Mouse (Mus musculus) kidney, postnatal 0 days (tissue): Measurements from ENCODE around the gene Ikzf1. TPM values are rescaled to one million over a fixed set of nuclear protein-coding genes. Genes with fewer than 3 reads are reported as not detected.
A peak's percentile ranks its signal among the peaks of the same experiment; 100 is the strongest.

Experiments
- ATAC-seq: fragments of 200-750 bp; cut with Nextera tagmentation; replicated peaks from 2 replicates; pipeline ENCODE4 v1.8.0; 2017; ENCODE audit warnings: low read depth, moderate number of reproducible peaks, moderate TSS enrichment, moderate library complexity; ENCODE audit not compliant: low FRiP score
- DNase-seq: peaks from one replicate; pipeline ENCODE4 v3.0.0-alpha.2; 2016; ENCODE audit warnings: low spot score
- H3K27ac ChIP-seq: fragments of 300-500 bp; sonication (generic); 2 replicates; pipeline ENCODE4 v1.5.1; 2014; ENCODE audit warnings: mild to moderate bottlenecking
- H3K27me3 ChIP-seq: fragments of 300-500 bp; sonication (generic); 2 replicates; pipeline ENCODE4 v1.6.1; 2014; ENCODE audit warnings: low read length, mixed read lengths; ENCODE audit not compliant: insufficient read depth
- H3K36me3 ChIP-seq: fragments of 300-500 bp; sonication (generic); 2 replicates; pipeline ENCODE4 v1.6.1; 2014; ENCODE audit warnings: low read length, mixed read lengths; ENCODE audit not compliant: insufficient read depth
- H3K4me1 ChIP-seq: fragments of 300-500 bp; sonication (generic); replicated peaks from 2 replicates; pipeline ENCODE4 v1.6.1; 2014; ENCODE audit warnings: antibody characterized with exemption, low read length, mixed read lengths; ENCODE audit not compliant: insufficient read depth
- H3K4me2 ChIP-seq: fragments of 300-500 bp; sonication (generic); 2 replicates; pipeline ENCODE4 v1.6.1; 2014; ENCODE audit warnings: mild to moderate bottlenecking, low read length, moderate library complexity, mixed read lengths
- H3K4me3 ChIP-seq: fragments of 300-500 bp; sonication (generic); replicated peaks from 2 replicates; pipeline ENCODE4 v1.5.1; 2014; ENCODE audit warnings: low read depth, low read length
- H3K9ac ChIP-seq: fragments of 300-500 bp; sonication (generic); 2 replicates; pipeline ENCODE4 v1.6.1; 2014; ENCODE audit warnings: low read depth, low read length
- H3K9me3 ChIP-seq: fragments of 300-500 bp; sonication (generic); replicated peaks from 2 replicates; pipeline ENCODE4 v1.6.1; 2016; ENCODE audit warnings: low read length, inconsistent platforms, mixed read lengths
- CTCF ChIP-seq: IDR thresholded peaks from 2 replicates; pipeline ENCODE4 v1.5.1; 2016; ENCODE audit warnings: antibody characterized with exemption, low read depth, mild to moderate bottlenecking, moderate library complexity
- WGBS: fragments of 180-500 bp; shearing (Covaris S2); extraction: QIAGEN DNeasy Blood & Tissue Kit; methylation state at CpG from one replicate; pipeline ENCODE4 v1.1.7; 2014; 5-methylcytosine and 5-hydroxymethylcytosine counted together
- polyA plus RNA-seq: library from polyadenylated mRNA; unstranded; fragments of >200 nt; fragmentation: Nextera tagmentation; extraction: Ambion mirVana; gene quantifications from 2 replicates; pipeline ENCODE4 v1.2.1, GENCODE M21; 2015

The Ikzf1 gene
- polyA plus RNA-seq, 1 experiment from 2014 or later, result 0.63 TPM

DNA sequence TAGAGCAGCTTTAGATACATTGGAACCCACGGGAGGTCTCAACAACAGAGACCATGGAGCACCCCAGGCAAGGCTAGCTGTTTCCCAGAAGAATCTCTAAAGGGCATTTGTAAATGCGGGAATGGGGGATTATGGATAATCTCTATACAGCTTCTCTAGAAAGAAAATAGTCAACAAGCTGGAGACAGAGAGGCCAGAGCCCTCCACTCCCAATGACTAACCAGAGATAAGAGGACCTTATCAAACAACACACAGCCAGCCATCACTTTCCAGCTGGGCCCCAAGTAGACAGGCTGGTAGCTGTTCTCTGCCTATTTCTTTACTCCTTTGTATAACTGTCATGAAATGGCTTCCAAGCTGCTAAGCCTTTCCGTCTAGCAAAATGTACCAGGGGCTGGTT is 130.9 kb downstream of the Ikzf1 start:
- Histone ChIP-seq H3K36me3 (no peaks in the 10 kb centered on the region), H3K9ac (no peak overlapping the region), H3K9me3 (no peaks in the 10 kb centered on the region), H3K27me3 (no peaks in the 10 kb centered on the region), H3K4me1 (0 out of 2 replicates have a peak, but pooled peaks cover 3% of the 10 kb centered on the region), H3K27ac (no peak overlapping the region), H3K4me3 (no peak overlapping the region), H3K4me2 (no peak overlapping the region)
- TF ChIP-seq CTCF, result no peak
- WGBS, result 83% methylated on average over 3 of the region's 3 CpGs
- ATAC-seq (no peak), DNase-seq (no peak)

DNA sequence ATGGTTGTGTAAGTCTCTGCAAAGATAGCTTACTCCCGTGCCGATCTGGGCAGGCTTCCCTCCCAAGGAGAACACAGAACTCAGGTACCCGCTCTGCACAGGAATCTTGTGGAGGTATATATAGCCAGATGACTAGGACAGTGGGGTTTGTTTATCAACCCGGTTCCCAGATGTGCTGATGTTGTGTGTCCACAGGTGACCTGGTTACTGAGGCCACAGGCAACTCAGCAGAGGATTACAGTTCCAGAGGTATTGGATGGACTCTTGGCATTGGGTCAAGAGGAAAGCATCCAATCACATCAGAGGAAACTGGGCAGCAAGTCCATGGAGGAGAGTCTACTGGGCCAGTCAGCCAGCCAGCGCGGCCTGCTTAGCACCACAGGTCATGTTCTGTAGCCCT is 134.0 kb downstream of the Ikzf1 start:
- Histone ChIP-seq H3K4me2 (no peak overlapping the region), H3K9ac (no peak overlapping the region), H3K27ac (no peak overlapping the region), H3K9me3 (no peaks in the 10 kb centered on the region), H3K27me3 (no peaks in the 10 kb centered on the region), H3K4me3 (no peak overlapping the region), H3K4me1 (peaks cover 22% of the 10 kb centered on the region), H3K36me3 (no peaks in the 10 kb centered on the region)
- ATAC-seq (no peak), DNase-seq (no peak)
- WGBS, result 75% methylated on average over 6 of the region's 6 CpGs
- no peak for TF ChIP-seq CTCF

DNA sequence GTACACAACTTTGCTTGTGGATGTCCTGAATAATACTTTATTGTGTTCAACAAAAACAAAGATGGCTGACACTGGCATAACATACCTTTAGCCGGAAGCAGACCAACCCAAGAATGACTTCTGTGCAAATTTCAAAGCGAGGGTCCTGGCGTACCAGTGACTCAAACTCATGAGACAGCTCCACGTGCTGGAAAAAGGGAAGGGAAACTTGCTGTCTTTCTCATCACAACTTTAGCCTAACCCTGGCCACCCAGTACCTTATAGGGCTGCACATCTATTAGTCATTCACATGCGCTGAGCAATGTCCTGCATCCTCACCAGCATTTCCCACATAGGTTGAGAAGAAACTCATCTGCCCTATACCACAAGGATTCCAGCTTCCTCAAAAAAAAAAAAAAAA is 134.4 kb downstream of the Ikzf1 start:
- no peak overlapping the region for H3K9ac ChIP-seq
- WGBS, result 91% methylated on average over 5 of the region's 5 CpGs
- no peak for TF ChIP-seq CTCF
- no peak overlapping the region for H3K4me3 ChIP-seq
- no peak overlapping the region for H3K27ac ChIP-seq
- peaks cover 22% of the 10 kb centered on the region for H3K4me1 ChIP-seq
- H3K4me2 ChIP-seq, result no peak overlapping the region
- ATAC-seq (no peak), DNase-seq (no peak)
- no peaks in the 10 kb centered on the region for H3K9me3 ChIP-seq
- no peaks in the 10 kb centered on the region for H3K36me3 ChIP-seq
- H3K27me3 ChIP-seq, result no peaks in the 10 kb centered on the region

DNA sequence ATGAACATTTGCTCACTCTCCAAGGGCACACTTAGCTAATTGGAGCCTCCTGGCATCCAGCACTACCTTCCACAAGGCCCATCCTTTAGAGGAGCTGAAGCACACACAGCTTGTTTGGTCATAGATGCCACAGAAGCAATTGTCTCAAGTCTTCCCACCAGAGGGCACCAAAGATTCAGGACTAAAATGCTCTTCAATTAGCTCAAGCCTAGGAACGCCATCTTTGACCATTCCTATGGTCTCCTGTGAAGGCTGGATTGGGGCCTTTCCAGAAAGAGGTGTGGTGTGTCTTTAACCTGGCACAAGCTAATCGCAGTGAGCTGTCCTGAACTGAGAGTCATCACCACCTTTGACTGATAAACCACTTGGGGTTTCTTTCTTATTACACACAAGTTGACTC is 135.4 kb downstream of the Ikzf1 start:
- H3K9ac ChIP-seq, result no peak overlapping the region
- no peaks in the 10 kb centered on the region for H3K27me3 ChIP-seq
- no peaks in the 10 kb centered on the region for H3K36me3 ChIP-seq
- H3K4me2 ChIP-seq, result no peak overlapping the region
- H3K9me3 ChIP-seq, result no peaks in the 10 kb centered on the region
- TF ChIP-seq CTCF, result peak; percentile 96
- DNase-seq (peak; percentile 96), ATAC-seq (peak; percentile 51; the same call in 1 of the 2 replicates)
- peaks cover 22% of the 10 kb centered on the region for H3K4me1 ChIP-seq
- H3K27ac ChIP-seq, result peak overlapping the region; percentile 90; the same call in 1 of the 2 replicates
- 8% methylated on average over 2 of the region's 2 CpGs for WGBS
- H3K4me3 ChIP-seq, result no peak overlapping the region

DNA sequence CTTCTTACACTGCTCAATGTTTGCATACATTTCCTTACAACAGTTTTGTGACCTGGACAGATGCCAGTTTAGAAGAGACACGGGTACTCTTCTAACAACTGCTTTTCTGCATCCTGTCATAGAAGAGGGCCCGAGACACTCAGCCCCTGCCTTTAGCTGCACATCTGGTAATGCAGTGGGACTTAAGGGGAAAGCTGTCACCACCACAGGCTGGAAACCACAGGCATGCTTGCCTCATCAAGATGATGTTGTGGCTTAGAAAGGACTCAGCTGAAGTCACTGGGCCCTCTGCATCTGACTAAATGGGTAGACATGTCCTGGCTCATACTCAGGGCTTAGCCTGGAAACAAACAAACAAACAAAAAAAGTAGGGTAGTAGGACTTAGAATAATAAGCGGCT is 135.9 kb downstream of the Ikzf1 start:
- WGBS, result 65% methylated on average over 3 of the region's 3 CpGs
- H3K9me3 ChIP-seq, result no peaks in the 10 kb centered on the region
- no peak for TF ChIP-seq CTCF
- ATAC-seq, result no peak
- DNase-seq, result no peak
- H3K9ac ChIP-seq, result no peak overlapping the region
- H3K27ac ChIP-seq, result peak overlapping the region; percentile 90
- peaks cover 22% of the 10 kb centered on the region for H3K4me1 ChIP-seq
- H3K4me2 ChIP-seq, result no peak overlapping the region
- no peaks in the 10 kb centered on the region for H3K36me3 ChIP-seq
- no peak overlapping the region for H3K4me3 ChIP-seq
- no peaks in the 10 kb centered on the region for H3K27me3 ChIP-seq

DNA sequence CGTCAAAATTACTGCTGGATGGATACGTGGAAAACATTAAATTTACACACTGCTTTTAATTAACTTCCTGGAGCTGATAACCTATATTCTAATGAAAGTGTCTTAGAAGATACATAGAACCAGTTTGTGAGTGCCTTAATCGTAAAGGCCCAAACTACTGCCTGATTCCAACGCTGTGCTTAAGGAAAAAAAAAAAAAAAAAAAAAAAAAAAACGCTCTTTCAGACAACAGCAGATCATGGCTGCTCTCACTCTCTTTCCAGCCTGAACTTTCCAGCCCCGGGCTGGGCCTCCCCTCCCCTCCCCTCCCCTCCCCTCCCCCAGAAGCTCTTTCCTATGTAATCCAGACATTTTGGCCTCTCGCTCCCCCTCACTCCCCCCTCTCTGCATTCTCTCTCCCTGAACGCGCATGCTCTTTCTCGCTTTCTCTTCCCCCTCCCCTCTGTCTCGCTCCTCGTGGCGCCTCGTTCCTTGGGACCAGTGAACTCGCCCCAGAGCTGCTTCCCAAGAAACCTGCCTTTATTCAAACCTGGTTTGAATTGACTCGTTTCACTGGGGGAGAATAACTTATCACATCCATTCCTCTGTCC is 136.7 kb downstream of the Ikzf1 start:
- Histone ChIP-seq H3K4me3 (no peak overlapping the region), H3K36me3 (no peaks in the 10 kb centered on the region), H3K27ac (peak overlapping the region; percentile 90), H3K9ac (no peak overlapping the region), H3K9me3 (no peaks in the 10 kb centered on the region), H3K4me1 (peaks cover 22% of the 10 kb centered on the region), H3K27me3 (no peaks in the 10 kb centered on the region), H3K4me2 (no peak overlapping the region)
- DNase-seq, result peak; percentile 97
- peak; percentile 74 for ATAC-seq
- TF ChIP-seq CTCF, result no peak
- 6% methylated on average over 16 of the region's 16 CpGs for WGBS

Other genes with a start within 250 kb of the Ikzf1 start
- 2.3 and 2.9 TPM in 2 replicates for gene Spata48, start 222.9 kb upstream of the Ikzf1 start, polyA plus RNA-seq
- 0.68 and 0.82 TPM in 2 replicates for gene Zpbp, start 222.6 kb upstream of the Ikzf1 start, polyA plus RNA-seq
- not detected in 2 replicates for gene 4930512M02Rik, start 57.2 kb upstream of the Ikzf1 start, polyA plus RNA-seq
- 27.8 and 31.8 TPM in 2 replicates for gene Fignl1, start 124.0 kb downstream of the Ikzf1 start, polyA plus RNA-seq
- 14.2 and 17.4 TPM in 2 replicates for gene Ddc, start 213.1 kb downstream of the Ikzf1 start, polyA plus RNA-seq